Mouse (Mus musculus) thymus, postnatal 36 days (tissue): ENCODE data around the gene Alpl.

Source experiments
- DNase-seq, 2 experiments: peaks; one replicate each; pipeline ENCODE4 v3.0.0; 2022; ENCODE audit warnings: mixed read lengths in 2 of 2

Gene Alpl

GRCm38 (mm10) chr4:137732962-137733361, 63.2 kb downstream of the Alpl start:
- DNase-seq, result no peak

- no peak for DNase-seq
Observed at GRCm38 (mm10) chr4:137732361-137732760, 63.8 kb downstream of the Alpl start.

GRCm38 (mm10) chr4:137731891-137732290, 64.3 kb downstream of the Alpl start:
- no peak for DNase-seq

GRCm38 (mm10) chr4:137730757-137731156, 65.4 kb downstream of the Alpl start:
- DNase-seq, result no peak

GRCm38 (mm10) chr4:137730134-137730533, 66.0 kb downstream of the Alpl start:
- DNase-seq, result peak; percentile 65 to 70

- DNase-seq, result no peak
Observed at GRCm38 (mm10) chr4:137729155-137729855, 66.9 kb downstream of the Alpl start.

- no peak for DNase-seq
Observed at GRCm38 (mm10) chr4:137728399-137729154, 67.6 kb downstream of the Alpl start.

- peak in 1 of 2 experiments; percentile 45 for DNase-seq
Observed at GRCm38 (mm10) chr4:137727506-137728187, 68.5 kb downstream of the Alpl start.

GRCm38 (mm10) chr4:137726739-137727505, 69.3 kb downstream of the Alpl start:
- no peak for DNase-seq

- no peak for DNase-seq
Observed at GRCm38 (mm10) chr4:137725541-137726145, 70.5 kb downstream of the Alpl start.

- peak; percentile 65 to 67 for DNase-seq
Observed at GRCm38 (mm10) chr4:137724766-137725165, 71.4 kb downstream of the Alpl start.

- DNase-seq, result no peak
Observed at GRCm38 (mm10) chr4:137724212-137724611, 72.0 kb downstream of the Alpl start.

GRCm38 (mm10) chr4:137723527-137723926, 72.7 kb downstream of the Alpl start:
- no peak for DNase-seq

- DNase-seq, result peak; percentile 57 to 67
Observed at GRCm38 (mm10) chr4:137722692-137723427, 73.3 kb downstream of the Alpl start.

GRCm38 (mm10) chr4:137722230-137722629, 74.0 kb downstream of the Alpl start:
- DNase-seq, result no peak

- no peak for DNase-seq
Observed at GRCm38 (mm10) chr4:137721563-137721962, 74.6 kb downstream of the Alpl start.

- no peak for DNase-seq
Observed at GRCm38 (mm10) chr4:137719378-137720077, 76.7 kb downstream of the Alpl start.

GRCm38 (mm10) chr4:137717671-137718070, 78.5 kb downstream of the Alpl start:
- DNase-seq, result no peak

GRCm38 (mm10) chr4:137717005-137717404, 79.2 kb downstream of the Alpl start:
- DNase-seq, result no peak

GRCm38 (mm10) chr4:137714020-137714624, 82.1 kb downstream of the Alpl start:
- DNase-seq, result no peak

- no peak for DNase-seq
Observed at GRCm38 (mm10) chr4:137712963-137713362, 83.2 kb downstream of the Alpl start.
